7 mouse cellular contexts compared by ENCODE assay signal in genomic region chr1:98094811-98095245, GRCm38 (mm10). TPM values are rescaled to one million over a fixed set of nuclear protein-coding genes. Genes with fewer than 3 reads are reported as not detected.
DNase-seq lines count a peak whose midpoint lies in the region; ATAC-seq lines count a peak whose summit lies in the region.

No protein-coding gene starts in this region.

- H3K4me3 ChIP-seq in forebrain, embryonic 14.5 days (ENCODE audit: low read depth, low read length) = peak overlapping the region; percentile 77
- H3K4me3 ChIP-seq in liver, embryonic 16.5 days (ENCODE audit: low read depth, low read length) = peak overlapping the region; percentile 65
- peak overlapping the region; percentile 84 for H3K4me3 ChIP-seq in neural tube, embryonic 15.5 days (replicated peaks)

- peaks cover 9% of the 10 kb centered on the region; the same call in 1 of the 2 replicates for H3K4me1 ChIP-seq in forebrain, embryonic 14.5 days (ENCODE audit: control insufficient read depth, insufficient read depth, low read length)
- no peaks in the 10 kb centered on the region; the same call in 1 of the 2 replicates for H3K4me1 ChIP-seq in liver, embryonic 16.5 days (ENCODE audit: control insufficient read depth, low read depth, low read length)
- peaks cover 11% of the 10 kb centered on the region for H3K4me1 ChIP-seq in neural tube, embryonic 15.5 days

- no peaks in the 10 kb centered on the region for H3K9me3 ChIP-seq in forebrain, embryonic 14.5 days (replicated peaks; ENCODE audit: control insufficient read depth, low read length)
- no peaks in the 10 kb centered on the region for H3K9me3 ChIP-seq in liver, embryonic 16.5 days (replicated peaks; ENCODE audit: control insufficient read depth, low read length)
- no peaks in the 10 kb centered on the region for H3K9me3 ChIP-seq in neural tube, embryonic 15.5 days (replicated peaks)

- H3K9ac ChIP-seq in forebrain, embryonic 14.5 days (ENCODE audit: low read length) = peak overlapping the region; percentile 82
- H3K9ac ChIP-seq in liver, embryonic 16.5 days (ENCODE audit: low read depth, low read length) = peak overlapping the region; percentile 61
- peak overlapping the region; percentile 77 for H3K9ac ChIP-seq in neural tube, embryonic 15.5 days (replicated peaks)

- peak; percentile 66 for ATAC-seq in forebrain, embryonic 14.5 days
- peak; percentile 24 for ATAC-seq in inflammation-experienced regulatory T-cells, adult 6 months
- ATAC-seq in liver, embryonic 16.5 days (ENCODE audit: low read depth) = peak; percentile 14; the same call in 1 of the 2 replicates
- peak; percentile 72 for ATAC-seq in neural tube, embryonic 15.5 days (ENCODE audit: low FRiP score)

- WGBS in forebrain, embryonic 14.5 days = under 1% methylated on average over 20 of the region's 20 CpGs
- under 1% methylated on average over 20 of the region's 20 CpGs for WGBS in liver, embryonic 16.5 days (ENCODE audit: insufficient replicate concordance)
- WGBS in neural tube, embryonic 15.5 days = under 1% methylated on average over 20 of the region's 20 CpGs

- H3K27me3 ChIP-seq in forebrain, embryonic 14.5 days (replicated peaks; ENCODE audit: control insufficient read depth, insufficient read depth, low read length) = no peaks in the 10 kb centered on the region
- peaks cover 9% of the 10 kb centered on the region; the same call in 1 of the 2 replicates for H3K27me3 ChIP-seq in liver, embryonic 16.5 days (ENCODE audit: control insufficient read depth, insufficient read depth, low read depth, low read length)
- no peaks in the 10 kb centered on the region for H3K27me3 ChIP-seq in neural tube, embryonic 15.5 days (replicated peaks)

- no peaks in the 10 kb centered on the region for H3K36me3 ChIP-seq in forebrain, embryonic 14.5 days (ENCODE audit: control insufficient read depth, insufficient read depth, low read length)
- no peaks in the 10 kb centered on the region for H3K36me3 ChIP-seq in liver, embryonic 16.5 days (ENCODE audit: control insufficient read depth, insufficient read depth)
- H3K36me3 ChIP-seq in neural tube, embryonic 15.5 days = no peaks in the 10 kb centered on the region

- H3K4me2 ChIP-seq in forebrain, embryonic 14.5 days (ENCODE audit: low read length) = peak overlapping the region; percentile 73
- H3K4me2 ChIP-seq in liver, embryonic 16.5 days (ENCODE audit: low read depth, low read length) = peak overlapping the region; percentile 82
- H3K4me2 ChIP-seq in neural tube, embryonic 15.5 days = peak overlapping the region; percentile 83

- peak; percentile 68 for DNase-seq in retina, embryonic 14.5 days (ENCODE audit: low spot score)
- no peak for DNase-seq in retina, postnatal 1 day
- peak; percentile 65 for DNase-seq in adrenal gland, postnatal 10 days
- DNase-seq in forebrain, embryonic 14.5 days (ENCODE audit: low spot score) = peak; percentile 74

- peak overlapping the region; percentile 81 for H3K27ac ChIP-seq in forebrain, embryonic 14.5 days (ENCODE audit: low read depth, low read length)
- H3K27ac ChIP-seq in liver, embryonic 16.5 days (ENCODE audit: low read length) = no peak overlapping the region
- H3K27ac ChIP-seq in neural tube, embryonic 15.5 days (replicated peaks) = peak overlapping the region; percentile 85

RNA-seq across cellular contexts. Expression of gene Pam, which starts 0.6 kb away (rescaled TPM):
- 100 to 1,000 TPM; 205 to 219 TPM for total RNA-seq in adrenal gland, postnatal 10 days (2021)
- polyA plus RNA-seq in forebrain, embryonic 14.5 days (2014; fragmentation: Nextera tagmentation; extraction: Ambion mirVana) = 41.7 and 48.0 TPM in 2 replicates
- 1 to 10 TPM; 1.5 to 5.3 (median 3.8) TPM for polyA plus RNA-seq in inflammation-experienced regulatory T-cells, adult 6 months (2017; shearing (Covaris generic))
- polyA plus RNA-seq in liver, embryonic 16.5 days (2015; fragmentation: Nextera tagmentation; extraction: Ambion mirVana) = 8.3 and 8.9 TPM in 2 replicates
- polyA plus RNA-seq in neural tube, embryonic 15.5 days (2015; fragmentation: Nextera tagmentation; extraction: Ambion mirVana) = 31.8 and 32.7 TPM in 2 replicates

Comparison
In these comparisons a context has a peak if more than half of its experiments do, and no peak if none do; other contexts are left out.
1. ATAC-seq: peak in every context shown above with its lines; median percentile 72 in neural tube, embryonic 15.5 days; 66 in forebrain, embryonic 14.5 days; 24 in inflammation-experienced regulatory T-cells, adult 6 months; 14 in liver, embryonic 16.5 days.